Mouse (Mus musculus): Measurements from ENCODE around the gene Wnt9a.

DNA sequence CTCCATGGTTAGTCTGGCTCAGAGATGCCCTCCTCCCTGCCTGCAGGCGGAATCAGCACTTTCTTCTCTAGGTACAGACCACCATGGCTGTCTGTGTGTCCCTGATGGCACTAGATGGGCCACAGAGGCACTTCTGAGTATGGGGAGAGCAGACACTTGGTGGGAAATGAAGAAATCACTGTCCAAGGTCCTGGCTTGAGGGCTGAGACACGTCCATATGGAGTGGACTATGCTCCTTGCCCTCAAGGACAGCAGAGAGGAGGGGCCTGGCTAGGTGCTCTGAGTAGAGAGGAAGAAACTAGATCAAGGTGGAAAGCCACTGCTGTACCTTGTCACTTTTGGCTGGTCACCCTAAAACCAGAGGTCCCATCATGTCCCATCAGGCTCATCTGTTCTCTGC is 29.9 kb upstream of the Wnt9a start:
- TF ChIP-seq CTCF (IDR thresholded peaks at IDR 0.05; ENCODE audit: borderline replicate concordance, insufficient read depth, low read length) (no peak), POLR2A (IDR thresholded peaks at IDR 0.05; ENCODE audit: low read depth, low read length) (no peak)
